Mouse (Mus musculus): ENCODE measurements at regions not wholly inside any gene's neighbourhood (a gene's known extent, or its start where the extent isn't known, plus 50 kb on each side); places are given as distances from the start of the nearest gene placed in this dataset.

DNA sequence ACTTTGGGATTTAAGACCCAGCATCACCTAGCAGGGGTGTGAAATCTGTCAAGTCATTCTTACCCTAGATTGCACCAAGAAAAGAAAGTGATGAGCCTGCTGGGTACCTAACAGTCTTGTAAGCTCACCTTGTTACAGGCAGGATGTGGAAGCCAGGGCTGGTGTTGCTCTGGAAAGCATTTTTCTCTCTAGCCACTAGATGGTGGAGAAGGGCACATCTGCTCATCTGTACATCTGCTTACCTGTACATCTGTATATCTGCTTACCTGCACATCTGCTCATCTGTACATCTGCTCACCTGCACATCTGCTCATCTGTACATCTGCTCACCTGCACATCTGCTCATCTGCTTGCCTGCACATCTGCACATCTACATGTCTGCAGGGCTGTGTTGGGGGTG lies 102.0 kb upstream of the Spata13 start:
- TF ChIP-seq CTCF (IDR thresholded peaks at IDR 0.05; ENCODE audit: borderline replicate concordance, insufficient read depth, low read depth, low read length) (no peak), POLR2A (IDR thresholded peaks at IDR 0.05; ENCODE audit: borderline replicate concordance, insufficient read depth, low read length) (no peak)

Data from cerebellum, adult 2 months (tissue).